Mouse (Mus musculus) ES-E14 (cell line): ENCODE results near the gene Mras. TPM values are rescaled to one million over a fixed set of nuclear protein-coding genes. Genes with fewer than 3 reads are reported as not detected.

Experiments
- DNase-seq: peaks from one replicate; pipeline ENCODE4 v3.0.0-alpha.2; 2013; ENCODE audit warnings: low read depth, low spot score
- H3K27ac ChIP-seq: 2 replicates; pipeline ENCODE4 v1.5.1; 2012; ENCODE audit warnings: low read depth, mild to moderate bottlenecking, low read length, moderate library complexity, mixed read lengths; ENCODE audit not compliant: poor library complexity, insufficient read depth, severe bottlenecking
- H3K36me3 ChIP-seq: 2 replicates; pipeline ENCODE4 v1.6.1; 2012; ENCODE audit warnings: mild to moderate bottlenecking, low read length, moderate library complexity, mixed read lengths; ENCODE audit not compliant: control insufficient read depth, poor library complexity, insufficient read depth, severe bottlenecking
- H3K4me1 ChIP-seq, 2 experiments: fragments of 150-350 bp in 1 of 2; sonication (generic) in 1 of 2; 2 replicates each; pipeline ENCODE4 v1.6.1; 2012; ENCODE audit warnings: low read length in 2 of 2, mild to moderate bottlenecking in 1 of 2, mixed read lengths in 1 of 2; ENCODE audit not compliant: control insufficient read depth in 2 of 2, insufficient read depth in 2 of 2, poor library complexity in 1 of 2
- H3K4me3 ChIP-seq, 2 experiments: fragments of 150-350 bp in 1 of 2; sonication (generic) in 1 of 2; 2 replicates each; pipeline ENCODE4 v1.5.1; 2012; ENCODE audit warnings: low read length in 2 of 2, low read depth in 1 of 2, mild to moderate bottlenecking in 1 of 2, mixed read lengths in 1 of 2; ENCODE audit not compliant: insufficient read depth in 1 of 2, poor library complexity in 1 of 2, severe bottlenecking in 1 of 2
- H3K9ac ChIP-seq: 2 replicates; pipeline ENCODE4 v1.6.1; 2012; ENCODE audit warnings: low read depth, mild to moderate bottlenecking, low read length, mixed read lengths; ENCODE audit not compliant: poor library complexity, insufficient read depth, severe bottlenecking
- H3K9me3 ChIP-seq: fragments of 150-350 bp; sonication (generic); 2 replicates; pipeline ENCODE4 v1.6.1; 2012; ENCODE audit warnings: low read depth, mild to moderate bottlenecking, low read length; ENCODE audit not compliant: control insufficient read depth, insufficient read depth
- CHD2 ChIP-seq: IDR thresholded peaks from 2 replicates; pipeline ENCODE4 v1.6.1; 2014; ENCODE audit warnings: mild to moderate bottlenecking, low read depth, low read length, inconsistent platforms
- HCFC1 ChIP-seq: IDR thresholded peaks from 2 replicates; pipeline ENCODE4 v1.6.1; 2012; ENCODE audit warnings: low read length, inconsistent platforms, borderline replicate concordance; ENCODE audit not compliant: insufficient read depth
- MAFK ChIP-seq: IDR thresholded peaks from 2 replicates; pipeline ENCODE4 v1.6.1; 2014; ENCODE audit warnings: mild to moderate bottlenecking, low read depth, low read length, inconsistent platforms; ENCODE audit not compliant: insufficient read depth
- ZC3H11A ChIP-seq: IDR thresholded peaks from 2 replicates; pipeline ENCODE4 v1.6.1; 2012; ENCODE audit warnings: low read depth, mild to moderate bottlenecking, inconsistent platforms, low read length, borderline replicate concordance
- ZNF384 ChIP-seq: IDR thresholded peaks from 2 replicates; pipeline ENCODE4 v1.6.1; 2012; ENCODE audit warnings: low read depth, low read length, inconsistent platforms
- in situ Hi-C, 2 experiments: fragments of 600-800 bp; cut with MboI; formaldehyde crosslinking; loops; one replicate each; pipeline ENCODE4 v1.15.1; 2025; ENCODE audit warnings: low sequenced_read_pairs in 2 of 2, inconsistent platforms in 1 of 2; ENCODE audit not compliant: unreplicated experiment in 2 of 2
- total RNA-seq: library from RNA; depleted of rRNA; stranded (reverse); fragments of 300-350 nt; gene quantifications from 2 replicates; pipeline ENCODE4 v1.2.3, GENCODE M21; 2012

Mras gene
- total RNA-seq, 1 experiment, result 28.5 TPM

DNA sequence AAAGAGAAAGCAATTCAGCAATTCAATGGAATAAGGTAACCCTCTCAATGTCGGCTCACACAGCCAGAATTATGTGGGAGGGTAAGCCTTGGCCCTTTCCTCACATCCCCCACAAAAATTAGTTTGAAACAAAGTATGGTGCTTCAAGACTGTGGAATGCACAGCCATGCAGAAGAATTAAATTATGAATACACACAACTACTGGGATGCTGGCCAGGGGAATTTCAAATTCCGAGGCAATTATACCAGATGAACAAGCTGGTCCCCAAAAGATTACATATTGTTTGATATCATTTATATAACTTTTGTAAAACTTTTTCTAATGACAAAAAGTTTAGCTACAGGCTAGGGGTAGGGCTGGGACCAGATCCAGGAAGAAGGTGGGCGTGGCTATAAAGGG lies 10.1 kb upstream of the Mras start:
- no peaks in the 10 kb centered on the region for H3K9me3 ChIP-seq
- no peak overlapping the region for H3K9ac ChIP-seq
- TF ChIP-seq CHD2 (no peak), HCFC1 (no peak), ZNF384 (no peak), ZC3H11A (no peak), MAFK (no peak)
- no peaks in the 10 kb centered on the region for H3K36me3 ChIP-seq
- H3K4me1 ChIP-seq, result peaks cover 4 to 9% of the 10 kb centered on the region in 2 experiments; a peak in 2 of 4 replicates
- in situ Hi-C loops, result no loop called here
- no peak for DNase-seq
- no peak overlapping the region for H3K27ac ChIP-seq
- H3K4me3 ChIP-seq, result no peak overlapping the region

DNA sequence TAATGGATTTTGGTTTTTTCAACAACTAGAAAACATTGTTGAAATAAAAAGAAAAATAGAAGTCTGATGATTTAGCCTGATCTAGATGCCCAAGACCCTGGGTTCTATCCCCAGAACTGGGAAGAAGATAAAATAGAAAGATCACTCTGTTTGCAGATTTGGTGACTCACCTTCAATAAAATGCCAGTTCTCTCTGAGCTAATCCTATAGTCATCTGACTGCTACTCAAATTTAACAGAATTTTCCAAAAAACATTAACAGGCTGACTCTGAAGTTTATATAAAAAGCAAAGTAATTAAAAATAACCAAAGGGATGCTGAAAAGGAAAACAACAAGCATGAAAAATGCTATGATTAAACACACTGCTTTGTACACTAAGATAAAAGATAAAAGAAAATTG lies 9.1 kb upstream of the Mras start:
- no peak overlapping the region for H3K9ac ChIP-seq
- no peaks in the 10 kb centered on the region for H3K36me3 ChIP-seq
- TF ChIP-seq ZNF384 (no peak), CHD2 (no peak), HCFC1 (no peak), ZC3H11A (no peak), MAFK (no peak)
- DNase-seq, result no peak
- in situ Hi-C loops, result no loop called here
- no peak overlapping the region for H3K27ac ChIP-seq
- H3K4me3 ChIP-seq, result no peak overlapping the region
- peaks cover 4 to 9% of the 10 kb centered on the region in 2 experiments; a peak in 2 of 4 replicates for H3K4me1 ChIP-seq
- H3K9me3 ChIP-seq, result no peaks in the 10 kb centered on the region

DNA sequence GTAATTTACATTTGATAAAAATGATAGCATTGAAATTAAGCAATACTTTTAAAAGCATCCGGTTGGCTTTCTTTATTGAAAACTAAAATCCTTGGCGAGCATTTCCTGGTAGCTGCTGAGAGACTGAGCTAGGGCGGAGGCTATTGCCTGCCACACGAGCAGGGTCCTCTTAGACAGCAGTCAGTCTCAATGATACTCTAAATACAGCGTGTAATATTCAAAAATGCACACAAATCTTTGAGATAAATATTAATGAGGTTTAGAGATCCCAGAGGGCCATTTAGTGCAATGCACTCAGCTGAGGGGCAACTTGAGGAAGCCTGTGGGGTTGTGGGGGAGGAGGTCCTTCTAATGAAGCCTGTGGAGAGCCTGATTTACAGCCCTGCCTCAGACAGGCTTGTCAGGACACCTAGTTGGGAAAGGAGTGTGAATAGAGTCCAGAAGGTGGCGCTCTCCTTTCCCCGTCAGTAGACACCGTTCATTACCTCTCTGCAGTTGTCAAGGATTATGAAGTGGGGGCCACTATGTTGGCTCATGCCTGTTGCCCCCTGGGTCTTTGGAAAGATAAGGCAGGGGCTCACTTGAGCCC lies 7.5 kb upstream of the Mras start:
- no peaks in the 10 kb centered on the region for H3K9me3 ChIP-seq
- peaks cover 4 to 6% of the 10 kb centered on the region in 2 experiments; a peak in 2 of 4 replicates for H3K4me1 ChIP-seq
- H3K4me3 ChIP-seq, result no peak overlapping the region
- TF ChIP-seq CHD2 (no peak), ZC3H11A (no peak), HCFC1 (no peak), MAFK (no peak), ZNF384 (no peak)
- no peak overlapping the region for H3K27ac ChIP-seq
- in situ Hi-C loops, result no loop called here
- H3K36me3 ChIP-seq, result no peaks in the 10 kb centered on the region
- no peak overlapping the region for H3K9ac ChIP-seq
- no peak for DNase-seq

DNA sequence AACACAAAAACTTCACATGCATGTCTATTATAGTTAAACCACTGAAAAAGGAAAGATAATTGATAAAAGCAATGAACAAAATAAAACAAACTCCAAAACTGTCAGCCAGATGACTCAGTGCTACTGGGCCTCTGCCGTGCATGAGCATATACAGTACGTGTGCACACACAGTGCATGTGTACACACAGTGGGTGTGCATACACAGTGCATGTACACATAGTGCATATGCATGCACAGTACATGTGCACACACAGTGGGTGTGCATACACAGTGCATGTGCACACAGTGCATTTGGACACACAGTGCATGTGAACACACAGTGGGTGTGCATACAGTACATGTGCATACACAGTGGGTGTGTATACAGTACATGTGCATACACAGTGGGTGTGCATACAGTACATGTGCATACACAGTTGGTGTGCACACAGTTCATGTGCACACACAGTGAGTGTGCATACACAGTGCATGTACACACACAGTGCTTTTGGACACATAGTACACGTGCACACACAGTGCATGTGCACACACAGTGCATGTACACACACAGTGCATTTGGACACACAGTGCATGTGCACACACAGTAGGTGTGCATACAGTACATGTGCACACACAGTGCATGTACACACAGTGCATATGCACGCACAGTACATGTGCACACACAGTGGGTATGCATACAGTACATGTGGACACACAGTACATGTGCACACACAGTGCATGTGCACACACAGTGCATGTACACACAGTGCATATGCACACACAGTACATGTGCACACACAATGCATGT lies 4.7 kb upstream of the Mras start:
- Histone ChIP-seq H3K9ac (no peak overlapping the region), H3K27ac (no peak overlapping the region), H3K4me1 (peaks cover 4 to 7% of the 10 kb centered on the region in 2 experiments; a peak in 2 of 4 replicates), H3K9me3 (no peaks in the 10 kb centered on the region), H3K36me3 (no peaks in the 10 kb centered on the region), H3K4me3 (no peak overlapping the region)
- no peak for DNase-seq
- TF ChIP-seq MAFK, result no peak
- TF ChIP-seq HCFC1, result no peak
- TF ChIP-seq CHD2, result no peak
- TF ChIP-seq ZC3H11A, result no peak
- no peak for TF ChIP-seq ZNF384
- in situ Hi-C loops, result no loop called here
